Mouse (Mus musculus): ENCODE measurements around the gene Lgr6.

The Lgr6 gene

GRCm38 (mm10) chr1:135105124-135105523, at the start of gene Lgr6:
Gene Lgr6, minus strand, starts transcription at chr1:135105276.
- DNase-seq (ENCODE audit: low spot score): no peak

- peak; percentile 68 for DNase-seq (ENCODE audit: low spot score)
These were observed 49.4 kb upstream of the Lgr6 start for GRCm38 (mm10) chr1:135154411-135154959.

GRCm38 (mm10) chr1:135154011-135154410, 48.9 kb upstream of the Lgr6 start:
- no peak for DNase-seq (ENCODE audit: low spot score)

- DNase-seq (ENCODE audit: low spot score): no peak
These were observed 43.9 kb upstream of the Lgr6 start for GRCm38 (mm10) chr1:135148996-135149395.

GRCm38 (mm10) chr1:135148476-135148875, 43.4 kb upstream of the Lgr6 start:
- no peak for DNase-seq (ENCODE audit: low spot score)

- no peak for DNase-seq (ENCODE audit: low spot score)
These were observed 42.6 kb upstream of the Lgr6 start for GRCm38 (mm10) chr1:135147702-135148058.

- DNase-seq (ENCODE audit: low spot score): peak; percentile 78
These were observed 42.0 kb upstream of the Lgr6 start for GRCm38 (mm10) chr1:135146946-135147701.

- DNase-seq (ENCODE audit: low spot score): peak; percentile 78
These were observed 41.2 kb upstream of the Lgr6 start, which contains the start of gene Arl8a for GRCm38 (mm10) chr1:135146077-135146945. Gene Arl8a, plus strand, starts transcription at chr1:135146824.

GRCm38 (mm10) chr1:135143940-135144339, 38.9 kb upstream of the Lgr6 start:
- no peak for DNase-seq (ENCODE audit: low spot score)

- no peak for DNase-seq (ENCODE audit: low spot score)
These were observed 37.4 kb upstream of the Lgr6 start for GRCm38 (mm10) chr1:135142452-135142851.

- no peak for DNase-seq (ENCODE audit: low spot score)
These were observed 34.8 kb upstream of the Lgr6 start for GRCm38 (mm10) chr1:135139906-135140305.

- DNase-seq (ENCODE audit: low spot score): peak; percentile 57
These were observed 31.4 kb upstream of the Lgr6 start for GRCm38 (mm10) chr1:135136500-135136899.

GRCm38 (mm10) chr1:135135111-135135787, 30.2 kb upstream of the Lgr6 start:
- DNase-seq (ENCODE audit: low spot score): no peak

- no peak for DNase-seq (ENCODE audit: low spot score)
These were observed 28.8 kb upstream of the Lgr6 start for GRCm38 (mm10) chr1:135133678-135134435.

- DNase-seq (ENCODE audit: low spot score): no peak
These were observed 27.9 kb upstream of the Lgr6 start for GRCm38 (mm10) chr1:135132893-135133369.

- DNase-seq (ENCODE audit: low spot score): no peak
These were observed 27.4 kb upstream of the Lgr6 start, which contains the start of gene Ptpn7 for GRCm38 (mm10) chr1:135132473-135132872. Gene Ptpn7, plus strand, starts transcription at chr1:135132700.

- DNase-seq (ENCODE audit: low spot score): no peak
These were observed 26.5 kb upstream of the Lgr6 start for GRCm38 (mm10) chr1:135131560-135131959.

GRCm38 (mm10) chr1:135131034-135131433, 26.0 kb upstream of the Lgr6 start:
- DNase-seq (ENCODE audit: low spot score): no peak

- DNase-seq (ENCODE audit: low spot score): no peak
These were observed 25.4 kb upstream of the Lgr6 start for GRCm38 (mm10) chr1:135130376-135131018.

- no peak for DNase-seq (ENCODE audit: low spot score)
These were observed 24.6 kb upstream of the Lgr6 start for GRCm38 (mm10) chr1:135129543-135130183.
